Mouse (Mus musculus): ENCODE measurements at regions not wholly inside any gene's neighbourhood (a gene's known extent, or its start where the extent isn't known, plus 50 kb on each side); places are given as distances from the start of the nearest gene placed in this dataset.

- H3K4me2 ChIP-seq (ENCODE audit: low read depth, low read length, severe bottlenecking): no peak overlapping the region
- no peak for DNase-seq (ENCODE audit: low spot score)
- no peak overlapping the region for H3K9ac ChIP-seq (ENCODE audit: low read length)
- WGBS: 83% methylated on average over 7 of the region's 7 CpGs
- no peaks in the 10 kb centered on the region for H3K4me1 ChIP-seq (replicated peaks; ENCODE audit: control insufficient read depth, insufficient read depth, low read length)
- no peak overlapping the region for H3K4me3 ChIP-seq (ENCODE audit: low read depth, low read length)
- no peaks in the 10 kb centered on the region for H3K27me3 ChIP-seq (ENCODE audit: control insufficient read depth, insufficient read depth, low read length)
- no peak for ATAC-seq (replicated peaks; ENCODE audit: low FRiP score)
- H3K9me3 ChIP-seq (ENCODE audit: control insufficient read depth, low read length): no peaks in the 10 kb centered on the region
- H3K27ac ChIP-seq (ENCODE audit: low read depth, low read length): no peak overlapping the region
- no peaks in the 10 kb centered on the region for H3K36me3 ChIP-seq (ENCODE audit: control insufficient read depth, insufficient read depth, low read length)
Measured at GRCm38 (mm10) chr5:64468307-64468706, 312.2 kb downstream of the Tbc1d1 start.

GRCm38 (mm10) chr5:64472008-64472407 is 315.9 kb downstream of the Tbc1d1 start:
- H3K9ac ChIP-seq (ENCODE audit: low read length): no peak overlapping the region
- H3K36me3 ChIP-seq (ENCODE audit: control insufficient read depth, insufficient read depth, low read length): no peaks in the 10 kb centered on the region
- DNase-seq (ENCODE audit: low spot score) (no peak), ATAC-seq (replicated peaks; ENCODE audit: low FRiP score) (no peak)
- H3K27ac ChIP-seq (ENCODE audit: low read depth, low read length): no peak overlapping the region
- no peak overlapping the region for H3K4me3 ChIP-seq (ENCODE audit: low read depth, low read length)
- 91% methylated on average over 3 of the region's 3 CpGs for WGBS
- no peaks in the 10 kb centered on the region for H3K27me3 ChIP-seq (ENCODE audit: control insufficient read depth, insufficient read depth, low read length)
- peaks cover 9% of the 10 kb centered on the region; the same call in 1 of the 2 replicates for H3K4me1 ChIP-seq (replicated peaks; ENCODE audit: control insufficient read depth, insufficient read depth, low read length)
- H3K4me2 ChIP-seq (ENCODE audit: low read depth, low read length, severe bottlenecking): no peak overlapping the region
- no peaks in the 10 kb centered on the region for H3K9me3 ChIP-seq (ENCODE audit: control insufficient read depth, low read length)

GRCm38 (mm10) chr5:64472415-64472814 is 316.3 kb downstream of the Tbc1d1 start:
- no peak overlapping the region for H3K4me2 ChIP-seq (ENCODE audit: low read depth, low read length, severe bottlenecking)
- peaks cover 9% of the 10 kb centered on the region; the same call in 1 of the 2 replicates for H3K4me1 ChIP-seq (replicated peaks; ENCODE audit: control insufficient read depth, insufficient read depth, low read length)
- H3K36me3 ChIP-seq (ENCODE audit: control insufficient read depth, insufficient read depth, low read length): no peaks in the 10 kb centered on the region
- H3K27ac ChIP-seq (ENCODE audit: low read depth, low read length): no peak overlapping the region
- ATAC-seq (replicated peaks; ENCODE audit: low FRiP score) (no peak), DNase-seq (ENCODE audit: low spot score) (no peak)
- H3K9me3 ChIP-seq (ENCODE audit: control insufficient read depth, low read length): no peaks in the 10 kb centered on the region
- H3K9ac ChIP-seq (ENCODE audit: low read length): no peak overlapping the region
- WGBS: 93% methylated on average over 10 of the region's 10 CpGs
- no peak overlapping the region for H3K4me3 ChIP-seq (ENCODE audit: low read depth, low read length)
- no peaks in the 10 kb centered on the region for H3K27me3 ChIP-seq (ENCODE audit: control insufficient read depth, insufficient read depth, low read length)

GRCm38 (mm10) chr5:64474868-64475267 is 318.8 kb downstream of the Tbc1d1 start:
- H3K4me1 ChIP-seq (replicated peaks; ENCODE audit: control insufficient read depth, insufficient read depth, low read length): peaks cover 13% of the 10 kb centered on the region; the same call in 1 of the 2 replicates
- no peaks in the 10 kb centered on the region for H3K27me3 ChIP-seq (ENCODE audit: control insufficient read depth, insufficient read depth, low read length)
- no peaks in the 10 kb centered on the region; the same call in 1 of the 2 replicates for H3K36me3 ChIP-seq (ENCODE audit: control insufficient read depth, insufficient read depth, low read length)
- no peak overlapping the region for H3K4me3 ChIP-seq (ENCODE audit: low read depth, low read length)
- DNase-seq (ENCODE audit: low spot score): no peak
- H3K4me2 ChIP-seq (ENCODE audit: low read depth, low read length, severe bottlenecking): no peak overlapping the region
- H3K27ac ChIP-seq (ENCODE audit: low read depth, low read length): no peak overlapping the region
- H3K9ac ChIP-seq (ENCODE audit: low read length): no peak overlapping the region
- no peak for ATAC-seq (replicated peaks; ENCODE audit: low FRiP score)
- no peaks in the 10 kb centered on the region for H3K9me3 ChIP-seq (ENCODE audit: control insufficient read depth, low read length)
- WGBS: 89% methylated on average over 1 of the region's 1 CpGs

GRCm38 (mm10) chr5:64475736-64476519 is 319.8 kb downstream of the Tbc1d1 start:
- no peaks in the 10 kb centered on the region for H3K27me3 ChIP-seq (ENCODE audit: control insufficient read depth, insufficient read depth, low read length)
- peak overlapping the region; percentile 68; the same call in 1 of the 2 replicates for H3K27ac ChIP-seq (ENCODE audit: low read depth, low read length)
- H3K4me1 ChIP-seq (replicated peaks; ENCODE audit: control insufficient read depth, insufficient read depth, low read length): peaks cover 13% of the 10 kb centered on the region; the same call in 1 of the 2 replicates
- H3K4me3 ChIP-seq (ENCODE audit: low read depth, low read length): no peak overlapping the region
- ATAC-seq (replicated peaks; ENCODE audit: low FRiP score) (peak; percentile 45; the same call in 1 of the 2 replicates), DNase-seq (ENCODE audit: low spot score) (peak; percentile 60)
- H3K9me3 ChIP-seq (ENCODE audit: control insufficient read depth, low read length): no peaks in the 10 kb centered on the region
- 47% methylated on average over 8 of the region's 8 CpGs for WGBS
- H3K36me3 ChIP-seq (ENCODE audit: control insufficient read depth, insufficient read depth, low read length): no peaks in the 10 kb centered on the region; the same call in 1 of the 2 replicates
- no peak overlapping the region for H3K9ac ChIP-seq (ENCODE audit: low read length)
- no peak overlapping the region; the same call in 1 of the 2 replicates for H3K4me2 ChIP-seq (ENCODE audit: low read depth, low read length, severe bottlenecking)

GRCm38 (mm10) chr5:64476641-64477369 is 320.7 kb downstream of the Tbc1d1 start:
- ATAC-seq (replicated peaks; ENCODE audit: low FRiP score) (peak; percentile 91), DNase-seq (ENCODE audit: low spot score) (peak; percentile 59)
- no peak overlapping the region for H3K4me3 ChIP-seq (ENCODE audit: low read depth, low read length)
- peaks cover 13% of the 10 kb centered on the region; the same call in 1 of the 2 replicates for H3K4me1 ChIP-seq (replicated peaks; ENCODE audit: control insufficient read depth, insufficient read depth, low read length)
- peak overlapping the region; percentile 24; the same call in 1 of the 2 replicates for H3K4me2 ChIP-seq (ENCODE audit: low read depth, low read length, severe bottlenecking)
- no peak overlapping the region for H3K9ac ChIP-seq (ENCODE audit: low read length)
- WGBS: 13% methylated on average over 11 of the region's 11 CpGs
- H3K27me3 ChIP-seq (ENCODE audit: control insufficient read depth, insufficient read depth, low read length): no peaks in the 10 kb centered on the region
- peak overlapping the region; percentile 74 for H3K27ac ChIP-seq (ENCODE audit: low read depth, low read length)
- H3K36me3 ChIP-seq (ENCODE audit: control insufficient read depth, insufficient read depth, low read length): no peaks in the 10 kb centered on the region; the same call in 1 of the 2 replicates
- no peaks in the 10 kb centered on the region for H3K9me3 ChIP-seq (ENCODE audit: control insufficient read depth, low read length)

GRCm38 (mm10) chr5:64478143-64478542 is 322.0 kb downstream of the Tbc1d1 start:
- Histone ChIP-seq H3K36me3 (ENCODE audit: control insufficient read depth, insufficient read depth, low read length) (no peaks in the 10 kb centered on the region; the same call in 1 of the 2 replicates), H3K9ac (ENCODE audit: low read length) (no peak overlapping the region), H3K27me3 (ENCODE audit: control insufficient read depth, insufficient read depth, low read length) (no peaks in the 10 kb centered on the region), H3K4me3 (ENCODE audit: low read depth, low read length) (no peak overlapping the region), H3K27ac (ENCODE audit: low read depth, low read length) (no peak overlapping the region), H3K4me2 (ENCODE audit: low read depth, low read length, severe bottlenecking) (no peak overlapping the region), H3K9me3 (ENCODE audit: control insufficient read depth, low read length) (no peaks in the 10 kb centered on the region), H3K4me1 (replicated peaks; ENCODE audit: control insufficient read depth, insufficient read depth, low read length) (peaks cover 13% of the 10 kb centered on the region; the same call in 1 of the 2 replicates)
- ATAC-seq (replicated peaks; ENCODE audit: low FRiP score) (no peak), DNase-seq (ENCODE audit: low spot score) (no peak)
- WGBS: 89% methylated on average over 13 of the region's 13 CpGs

GRCm38 (mm10) chr5:64478599-64479214 is 322.6 kb downstream of the Tbc1d1 start:
- WGBS: 85% methylated on average over 10 of the region's 10 CpGs
- ATAC-seq (replicated peaks; ENCODE audit: low FRiP score) (no peak), DNase-seq (ENCODE audit: low spot score) (no peak)
- Histone ChIP-seq H3K4me3 (ENCODE audit: low read depth, low read length) (no peak overlapping the region), H3K27me3 (ENCODE audit: control insufficient read depth, insufficient read depth, low read length) (no peaks in the 10 kb centered on the region), H3K4me1 (replicated peaks; ENCODE audit: control insufficient read depth, insufficient read depth, low read length) (peaks cover 13% of the 10 kb centered on the region; the same call in 1 of the 2 replicates), H3K27ac (ENCODE audit: low read depth, low read length) (no peak overlapping the region), H3K9ac (ENCODE audit: low read length) (no peak overlapping the region), H3K4me2 (ENCODE audit: low read depth, low read length, severe bottlenecking) (no peak overlapping the region), H3K9me3 (ENCODE audit: control insufficient read depth, low read length) (no peaks in the 10 kb centered on the region), H3K36me3 (ENCODE audit: control insufficient read depth, insufficient read depth, low read length) (no peaks in the 10 kb centered on the region; the same call in 1 of the 2 replicates)

All from forebrain, embryonic 11.5 days (tissue).